Mouse (Mus musculus) kidney, postnatal 0 days (tissue): ENCODE measurements around the gene Il17re. TPM values are rescaled to one million over a fixed set of nuclear protein-coding genes. Genes with fewer than 3 reads are reported as not detected.
A peak's percentile ranks its signal among the peaks of the same experiment; 100 is the strongest.

ENCODE experiments used
- ATAC-seq: fragments of 200-750 bp; cut with Nextera tagmentation; replicated peaks from 2 replicates; pipeline ENCODE4 v1.8.0; 2017; ENCODE audit warnings: low read depth, moderate number of reproducible peaks, moderate TSS enrichment, moderate library complexity; ENCODE audit not compliant: low FRiP score
- DNase-seq: peaks from one replicate; pipeline ENCODE4 v3.0.0-alpha.2; 2016; ENCODE audit warnings: low spot score
- H3K27ac ChIP-seq: fragments of 300-500 bp; sonication (generic); 2 replicates; pipeline ENCODE4 v1.5.1; 2014; ENCODE audit warnings: mild to moderate bottlenecking
- H3K27me3 ChIP-seq: fragments of 300-500 bp; sonication (generic); 2 replicates; pipeline ENCODE4 v1.6.1; 2014; ENCODE audit warnings: low read length, mixed read lengths; ENCODE audit not compliant: insufficient read depth
- H3K36me3 ChIP-seq: fragments of 300-500 bp; sonication (generic); 2 replicates; pipeline ENCODE4 v1.6.1; 2014; ENCODE audit warnings: low read length, mixed read lengths; ENCODE audit not compliant: insufficient read depth
- H3K4me1 ChIP-seq: fragments of 300-500 bp; sonication (generic); replicated peaks from 2 replicates; pipeline ENCODE4 v1.6.1; 2014; ENCODE audit warnings: antibody characterized with exemption, low read length, mixed read lengths; ENCODE audit not compliant: insufficient read depth
- H3K4me2 ChIP-seq: fragments of 300-500 bp; sonication (generic); 2 replicates; pipeline ENCODE4 v1.6.1; 2014; ENCODE audit warnings: mild to moderate bottlenecking, low read length, moderate library complexity, mixed read lengths
- H3K4me3 ChIP-seq: fragments of 300-500 bp; sonication (generic); replicated peaks from 2 replicates; pipeline ENCODE4 v1.5.1; 2014; ENCODE audit warnings: low read depth, low read length
- H3K9ac ChIP-seq: fragments of 300-500 bp; sonication (generic); 2 replicates; pipeline ENCODE4 v1.6.1; 2014; ENCODE audit warnings: low read depth, low read length
- H3K9me3 ChIP-seq: fragments of 300-500 bp; sonication (generic); replicated peaks from 2 replicates; pipeline ENCODE4 v1.6.1; 2016; ENCODE audit warnings: low read length, inconsistent platforms, mixed read lengths
- CTCF ChIP-seq: IDR thresholded peaks from 2 replicates; pipeline ENCODE4 v1.5.1; 2016; ENCODE audit warnings: antibody characterized with exemption, low read depth, mild to moderate bottlenecking, moderate library complexity
- WGBS: fragments of 180-500 bp; shearing (Covaris S2); extraction: QIAGEN DNeasy Blood & Tissue Kit; methylation state at CpG from one replicate; pipeline ENCODE4 v1.1.7; 2014; 5-methylcytosine and 5-hydroxymethylcytosine counted together
- polyA plus RNA-seq: library from polyadenylated mRNA; unstranded; fragments of >200 nt; fragmentation: Nextera tagmentation; extraction: Ambion mirVana; gene quantifications from 2 replicates; pipeline ENCODE4 v1.2.1, GENCODE M21; 2015

The Il17re gene
- polyA plus RNA-seq, 1 experiment from 2014 or later = 11.1 TPM

DNA sequence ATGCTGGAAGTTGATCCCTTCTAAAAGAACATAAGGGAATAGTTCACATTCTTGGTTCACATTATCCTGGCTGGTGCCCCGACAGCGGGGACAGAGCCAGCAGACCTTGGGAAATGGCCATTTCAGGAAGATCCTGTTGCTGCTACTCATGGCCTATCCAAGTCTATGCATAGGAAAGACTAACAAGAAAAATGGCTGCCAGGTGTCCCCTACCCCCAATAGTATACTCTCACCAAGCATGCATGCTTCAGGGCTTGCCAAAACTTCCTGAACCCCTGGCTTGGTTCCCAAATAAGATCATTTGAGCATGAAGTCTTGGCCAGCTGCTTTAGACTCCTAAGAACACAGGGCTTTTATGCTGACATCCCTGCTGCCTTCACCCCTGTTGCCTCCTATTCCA is 6.4 kb upstream of the Il17re start:
- H3K4me1 ChIP-seq = no peaks in the 10 kb centered on the region
- no peak overlapping the region for H3K4me3 ChIP-seq
- H3K36me3 ChIP-seq = peaks cover 16% of the 10 kb centered on the region
- WGBS = 63% methylated on average over 2 of the region's 2 CpGs
- H3K9me3 ChIP-seq = no peaks in the 10 kb centered on the region
- no peak overlapping the region for H3K9ac ChIP-seq
- no peak overlapping the region for H3K4me2 ChIP-seq
- no peak for ATAC-seq
- no peak for TF ChIP-seq CTCF
- no peak overlapping the region for H3K27ac ChIP-seq
- no peaks in the 10 kb centered on the region for H3K27me3 ChIP-seq
- no peak for DNase-seq

DNA sequence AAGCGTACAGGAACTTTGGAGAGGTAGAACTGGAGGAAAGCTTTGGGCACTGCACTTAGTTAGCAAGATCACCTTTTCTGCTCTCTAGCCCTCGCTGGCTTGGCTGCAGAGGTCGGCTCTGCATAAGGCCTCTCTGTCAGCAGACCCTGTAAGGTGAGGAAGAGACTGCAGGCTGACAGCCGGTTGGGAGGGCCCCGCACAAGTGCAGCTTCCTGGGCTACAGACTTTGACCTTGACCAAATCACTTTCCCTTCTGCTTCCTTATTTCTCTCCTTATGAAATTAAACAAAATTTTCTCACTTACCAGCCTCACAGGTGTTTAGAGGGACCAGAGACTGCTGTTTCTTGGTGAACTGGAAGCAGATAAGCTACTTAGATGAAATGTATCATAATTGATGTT is 3.3 kb upstream of the Il17re start:
- ATAC-seq = no peak
- H3K9ac ChIP-seq = no peak overlapping the region
- no peak overlapping the region for H3K4me2 ChIP-seq
- 68% methylated on average over 5 of the region's 5 CpGs for WGBS
- H3K4me3 ChIP-seq = no peak overlapping the region
- 0 out of 2 replicates have a peak, but pooled peaks cover 2% of the 10 kb centered on the region for H3K4me1 ChIP-seq
- no peaks in the 10 kb centered on the region for H3K9me3 ChIP-seq
- DNase-seq = no peak
- H3K36me3 ChIP-seq = no peaks in the 10 kb centered on the region
- no peak overlapping the region for H3K27ac ChIP-seq
- H3K27me3 ChIP-seq = no peaks in the 10 kb centered on the region
- no peak for TF ChIP-seq CTCF

DNA sequence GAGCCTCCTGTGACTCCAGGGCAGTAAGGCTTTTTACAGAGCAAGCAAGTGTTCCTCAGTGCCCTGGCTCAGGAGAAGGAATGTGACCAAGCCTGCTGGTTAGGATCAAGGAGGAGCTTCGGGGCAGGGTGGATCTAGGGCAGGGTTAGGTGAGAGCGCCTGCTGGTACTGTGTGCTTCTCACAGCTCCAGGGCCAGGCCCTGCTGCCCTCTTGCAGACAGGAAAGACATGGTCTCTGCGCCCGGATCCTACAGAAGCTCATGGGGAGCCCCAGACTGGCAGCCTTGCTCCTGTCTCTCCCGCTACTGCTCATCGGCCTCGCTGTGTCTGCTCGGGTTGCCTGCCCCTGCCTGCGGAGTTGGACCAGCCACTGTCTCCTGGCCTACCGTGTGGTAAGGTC is 351 bp downstream of the Il17re start:
- Histone ChIP-seq H3K4me1 (0 out of 2 replicates have a peak, but pooled peaks cover 2% of the 10 kb centered on the region), H3K9ac (peak overlapping the region; percentile 49), H3K36me3 (no peaks in the 10 kb centered on the region), H3K4me2 (peak overlapping the region; percentile 13; the same call in 1 of the 2 replicates), H3K9me3 (no peaks in the 10 kb centered on the region), H3K4me3 (no peak overlapping the region), H3K27me3 (no peaks in the 10 kb centered on the region), H3K27ac (peak overlapping the region; percentile 43; the same call in 1 of the 2 replicates)
- 57% methylated on average over 10 of the region's 10 CpGs for WGBS
- ATAC-seq (peak; percentile 76; the same call in 1 of the 2 replicates), DNase-seq (no peak)
- no peak for TF ChIP-seq CTCF

- Histone ChIP-seq H3K9ac (no peak overlapping the region), H3K4me3 (no peak overlapping the region), H3K4me2 (no peak overlapping the region), H3K27ac (no peak overlapping the region), H3K4me1 (0 out of 2 replicates have a peak, but pooled peaks cover 4% of the 10 kb centered on the region), H3K9me3 (no peaks in the 10 kb centered on the region), H3K27me3 (no peaks in the 10 kb centered on the region), H3K36me3 (no peaks in the 10 kb centered on the region)
- ATAC-seq = no peak
- no peak for DNase-seq
- 64% methylated on average over 7 of the region's 7 CpGs for WGBS
- TF ChIP-seq CTCF = no peak
These were observed 5.8 kb downstream of the Il17re start for GRCm38 (mm10) chr6:113464040-113464439.

DNA sequence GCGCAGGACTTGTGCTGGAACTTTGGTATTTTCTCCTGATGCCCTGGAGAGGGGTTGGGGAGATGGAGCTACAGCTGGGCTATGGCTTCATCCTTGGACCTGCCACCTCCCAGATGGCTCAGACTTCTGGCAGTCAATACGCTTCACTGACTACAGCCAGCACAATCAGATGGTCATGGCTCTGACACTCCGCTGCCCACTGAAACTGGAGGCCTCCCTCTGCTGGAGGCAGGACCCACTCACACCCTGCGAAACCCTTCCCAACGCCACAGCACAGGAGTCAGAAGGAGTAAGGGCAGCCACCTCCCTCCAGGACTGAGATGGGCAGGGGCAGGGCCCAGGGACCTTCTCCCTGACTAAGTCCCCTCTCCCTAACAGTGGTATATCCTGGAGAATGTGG is 7.3 kb downstream of the Il17re start:
- Histone ChIP-seq H3K27ac (no peak overlapping the region), H3K27me3 (no peaks in the 10 kb centered on the region), H3K4me3 (no peak overlapping the region), H3K4me2 (no peak overlapping the region), H3K4me1 (0 out of 2 replicates have a peak, but pooled peaks cover 5% of the 10 kb centered on the region), H3K9me3 (no peaks in the 10 kb centered on the region), H3K36me3 (no peaks in the 10 kb centered on the region), H3K9ac (no peak overlapping the region)
- peak; percentile 82 for TF ChIP-seq CTCF
- ATAC-seq (peak; percentile 68), DNase-seq (peak; percentile 74)
- WGBS = 32% methylated on average over 5 of the region's 5 CpGs

DNA sequence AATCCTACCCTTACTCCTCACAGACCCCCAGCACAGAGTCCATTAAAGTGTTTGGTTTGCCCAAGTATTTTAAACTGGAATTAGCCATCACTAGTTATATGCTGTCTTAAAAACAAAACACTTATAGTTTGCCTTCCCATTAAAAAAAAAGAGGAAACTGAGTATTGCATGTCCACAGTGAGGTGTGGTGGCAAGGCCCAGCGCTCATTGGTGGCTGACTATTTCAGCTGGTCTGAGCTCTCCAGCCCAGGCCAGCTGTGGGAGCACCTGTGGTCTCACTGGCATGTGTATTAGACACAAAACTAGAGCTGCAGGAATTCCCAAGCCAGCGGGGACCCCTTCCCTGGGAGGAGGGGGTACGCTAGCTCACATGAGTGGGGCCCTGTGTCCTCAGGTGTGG is 10.2 kb downstream of the Il17re start:
- TF ChIP-seq CTCF = no peak
- Histone ChIP-seq H3K9me3 (no peaks in the 10 kb centered on the region), H3K36me3 (no peaks in the 10 kb centered on the region), H3K4me2 (peak overlapping the region; percentile 72; the same call in 1 of the 2 replicates), H3K9ac (no peak overlapping the region), H3K27me3 (no peaks in the 10 kb centered on the region), H3K27ac (no peak overlapping the region; the same call in 1 of the 2 replicates), H3K4me3 (no peak overlapping the region), H3K4me1 (peaks cover 26% of the 10 kb centered on the region; the same call in 1 of the 2 replicates)
- WGBS = 73% methylated on average over 3 of the region's 3 CpGs
- no peak for ATAC-seq
- no peak for DNase-seq

GRCm38 (mm10) chr6:113469021-113469420 is 10.7 kb downstream of the Il17re start:
- H3K27ac ChIP-seq = no peak overlapping the region
- H3K36me3 ChIP-seq = no peaks in the 10 kb centered on the region
- H3K9me3 ChIP-seq = no peaks in the 10 kb centered on the region
- peak; percentile 87 for DNase-seq
- WGBS = 8% methylated on average over 9 of the region's 9 CpGs
- peak overlapping the region; percentile 29; the same call in 1 of the 2 replicates for H3K9ac ChIP-seq
- H3K4me2 ChIP-seq = peak overlapping the region; percentile 72
- no peaks in the 10 kb centered on the region for H3K27me3 ChIP-seq
- peak overlapping the region; percentile 33 for H3K4me3 ChIP-seq
- peak; percentile 70; the same call in 1 of the 2 replicates for TF ChIP-seq CTCF
- peak; percentile 67 for ATAC-seq
- H3K4me1 ChIP-seq = peaks cover 26% of the 10 kb centered on the region; the same call in 1 of the 2 replicates
